Mouse (Mus musculus): Measurements from ENCODE around the gene Cflar. TPM values are rescaled to one million over a fixed set of nuclear protein-coding genes. Genes with fewer than 3 reads are reported as not detected.
"Not testable (repeated sequence)": the region's sequence is repeated elsewhere in the genome, so short reads cannot be mapped to it uniquely, and the experiment has no call there.

Cflar gene
- total and polyA plus RNA-seq, 3 experiments = 35.7 to 81.1 (median 49.2) TPM

GRCm38 (mm10) chr1:58693696-58694095 is 17.6 kb upstream of the Cflar start:
- Histone ChIP-seq H3K4me3 (replicated peaks in 1 of 3; ENCODE audit: low read depth in 2 of 3, low read length in 2 of 3, poor library complexity in 1 of 3) (no peak overlapping the region), H3K79me2 (replicated peaks; ENCODE audit: control insufficient read depth, extremely low read depth, insufficient read depth, poor library complexity, severe bottlenecking) (no peaks in the 10 kb centered on the region), H3K27ac (ENCODE audit: insufficient read depth, low read depth) (no peak overlapping the region), H3K9ac (ENCODE audit: insufficient read depth, low read depth) (no peak overlapping the region), H3K27me3 (replicated peaks) (no peaks in the 10 kb centered on the region), H3K4me2 (ENCODE audit: insufficient read depth, low read depth, poor library complexity, severe bottlenecking) (no peak overlapping the region), H3K36me3 (replicated peaks in 1 of 2; ENCODE audit: control insufficient read depth in 1 of 2, insufficient read depth in 1 of 2, low read length in 1 of 2) (no peaks in the 10 kb centered on the region), H3K4me1 (ENCODE audit: control insufficient read depth in 1 of 2, insufficient read depth in 2 of 2) (no peaks in the 10 kb centered on the region), H3K9me3 (replicated peaks; ENCODE audit: low read length) (no peaks in the 10 kb centered on the region)
- dilution Hi-C loops (cut with MboI; ENCODE audit: extremely low pct_ligation_motif_present, extremely low pct_unique_long_range_greater_than_20kb, low sequenced_read_pairs) = no loop called here
- no peak for DNase-seq (ENCODE audit: extremely low read depth)
- in situ Hi-C loops (cut with MboI; ENCODE audit: low pct_ligation_motif_present, low pct_unique_long_range_greater_than_20kb, low sequenced_read_pairs) = loop anchor here (25.0 kb wide), 2 partner anchors 206 to 406 kb away; partner anchors contain the start of gene Aox2
- no peak for TF ChIP-seq USF2 (conservative IDR thresholded peaks at IDR 0.05; ENCODE audit: low read depth, low read length)
- no peak for TF ChIP-seq ZNF384 (IDR thresholded peaks at IDR 0.05; ENCODE audit: low read depth, low read length)
- no peak for TF ChIP-seq ZC3H11A (IDR thresholded peaks at IDR 0.05; ENCODE audit: low read depth, low read length)
- TF ChIP-seq UBTF (IDR thresholded peaks at IDR 0.05; ENCODE audit: low read depth, low read length) = no peak
- TF ChIP-seq GABPA (IDR thresholded peaks at IDR 0.05; ENCODE audit: insufficient replicate concordance, low read depth, low read length) = no peak
- TF ChIP-seq EP300 (IDR thresholded peaks at IDR 0.05; ENCODE audit: low read length) = peak; percentile 68
- no peak for TF ChIP-seq MXI1 (IDR thresholded peaks at IDR 0.05; ENCODE audit: low read depth, low read length)
- TF ChIP-seq TCF12 (IDR thresholded peaks at IDR 0.05; ENCODE audit: low read depth, low read length) = no peak
- TF ChIP-seq TBP (conservative IDR thresholded peaks at IDR 0.05; ENCODE audit: low read depth, low read length) = no peak
- no peak for TF ChIP-seq MAZ (IDR thresholded peaks at IDR 0.05; ENCODE audit: low read depth, low read length)
- TF ChIP-seq CTCF (conservative IDR thresholded peaks at IDR 0.05 in 1 of 2, IDR thresholded peaks at IDR 0.05 in 1 of 2; ENCODE audit: low read depth in 2 of 2, low read length in 2 of 2) = no peak
- no peak for TF ChIP-seq MYC (IDR thresholded peaks at IDR 0.05; ENCODE audit: low read depth, low read length)
- no peak for TF ChIP-seq POLR2A (IDR thresholded peaks at IDR 0.05; ENCODE audit: low read depth, low read length)
- no peak for TF ChIP-seq CHD1 (IDR thresholded peaks at IDR 0.05; ENCODE audit: low read depth, low read length)
- peak; percentile 57; the same call in 1 of the 2 replicates for TF ChIP-seq JUND (conservative IDR thresholded peaks at IDR 0.05; ENCODE audit: low read depth, low read length)
- TF ChIP-seq POLR2AphosphoS2 (IDR thresholded peaks at IDR 0.05; ENCODE audit: low read depth, low read length) = no peak
- TF ChIP-seq E2F4 (IDR thresholded peaks at IDR 0.05; ENCODE audit: insufficient replicate concordance, low read depth, low read length) = no peak
- no peak for TF ChIP-seq BHLHE40 (IDR thresholded peaks at IDR 0.05; ENCODE audit: low read depth, low read length)
- no peak for TF ChIP-seq ELF1 (IDR thresholded peaks at IDR 0.05; ENCODE audit: low read depth, low read length)
- TF ChIP-seq IRF4 (IDR thresholded peaks at IDR 0.05; ENCODE audit: low read depth, low read length) = 0 out of 2 replicates have a peak, but pooled peaks have one; percentile 15
- TF ChIP-seq ETS1 (conservative IDR thresholded peaks at IDR 0.05; ENCODE audit: low read depth, low read length) = no peak
- TF ChIP-seq ZKSCAN1 (IDR thresholded peaks at IDR 0.05; ENCODE audit: borderline replicate concordance, low read depth, low read length) = no peak
- TF ChIP-seq SIN3A (IDR thresholded peaks at IDR 0.05; ENCODE audit: low read length) = no peak
- no peak for TF ChIP-seq PAX5 (IDR thresholded peaks at IDR 0.05; ENCODE audit: low read length)
- TF ChIP-seq USF1 (IDR thresholded peaks at IDR 0.05; ENCODE audit: low read depth, low read length) = no peak
- TF ChIP-seq JUN (IDR thresholded peaks at IDR 0.05; ENCODE audit: insufficient read depth, low read depth, low read length) = peak; percentile 40; the same call in 1 of the 2 replicates
- no peak for TF ChIP-seq RAD21 (IDR thresholded peaks at IDR 0.05; ENCODE audit: low read depth, low read length)
- TF ChIP-seq NELFE (IDR thresholded peaks at IDR 0.05; ENCODE audit: low read depth, low read length) = no peak
- no peak for TF ChIP-seq RCOR1 (conservative IDR thresholded peaks at IDR 0.05; ENCODE audit: low read depth, low read length)
- TF ChIP-seq ZMIZ1 (IDR thresholded peaks at IDR 0.05; ENCODE audit: low read depth, low read length) = no peak
- TF ChIP-seq KAT2A (IDR thresholded peaks at IDR 0.05; ENCODE audit: insufficient replicate concordance, low read length) = no peak

- H3K4me3 ChIP-seq (replicated peaks in 1 of 3; ENCODE audit: low read depth in 2 of 3, low read length in 2 of 3, poor library complexity in 1 of 3); H3K79me2 ChIP-seq (replicated peaks; ENCODE audit: control insufficient read depth, extremely low read depth, insufficient read depth, poor library complexity, severe bottlenecking); DNase-seq (ENCODE audit: extremely low read depth); H3K4me2 ChIP-seq (ENCODE audit: insufficient read depth, low read depth, poor library complexity, severe bottlenecking); H3K4me1 ChIP-seq (ENCODE audit: control insufficient read depth in 1 of 2, insufficient read depth in 2 of 2); H3K27me3 ChIP-seq (replicated peaks); dilution Hi-C loops (cut with MboI; ENCODE audit: extremely low pct_ligation_motif_present, extremely low pct_unique_long_range_greater_than_20kb, low sequenced_read_pairs); H3K9me3 ChIP-seq (replicated peaks; ENCODE audit: low read length); H3K36me3 ChIP-seq (replicated peaks in 1 of 2; ENCODE audit: control insufficient read depth in 1 of 2, insufficient read depth in 1 of 2, low read length in 1 of 2); H3K27ac ChIP-seq (ENCODE audit: insufficient read depth, low read depth); H3K9ac ChIP-seq (ENCODE audit: insufficient read depth, low read depth): not testable (repeated sequence)
- in situ Hi-C loops (cut with MboI; ENCODE audit: low pct_ligation_motif_present, low pct_unique_long_range_greater_than_20kb, low sequenced_read_pairs) = loop anchor here (25.0 kb wide), 2 partner anchors 209 to 409 kb away; partner anchors contain the start of gene Aox2
Observed at GRCm38 (mm10) chr1:58695810-58696209, 15.5 kb upstream of the Cflar start, which contains the start of gene Als2cr12. TSS of gene Als2cr12 (minus strand) at chr1:58695989.

Measured in CH12.LX (cell line).